21 mouse cellular contexts compared by ENCODE assay signal in genomic region chr7:29521365-29521764, GRCm38 (mm10). TPM values are rescaled to one million over a fixed set of nuclear protein-coding genes. Genes with fewer than 3 reads are reported as not detected.
A peak's percentile ranks its signal among the peaks of the same experiment; 100 is the strongest.
DNase-seq lines count a peak whose midpoint lies in the region; ATAC-seq and TF ChIP-seq lines count a peak whose summit lies in the region.
"Had no signal": no experiment of that assay in that cellular context is flagged by ENCODE, and none has a peak within 500 bp of the region (broad histone marks: within the 10 kb centered on the region; RNA-seq: fewer than 3 reads in every experiment).

No protein-coding gene starts in this region.

- no peak for DNase-seq in heart, adult 2 months
- DNase-seq in heart, adult 18-20 months = no peak
- no peak for DNase-seq in liver, postnatal 0 days
- DNase-seq in liver = no peak
- peak; percentile 38 for DNase-seq in A20 (ENCODE audit: low read depth, low spot score)
- no peak for DNase-seq in layer of hippocampus, postnatal 14 days (ENCODE audit: low spot score in 2 of 2)
- DNase-seq: adrenal gland, adult 8-10 months; cerebellum, adult 11 months; gastrocnemius, postnatal 10 days; left cerebral cortex, postnatal 4 days; right cerebral cortex, postnatal 14 days; thymus, adult 18-20 months had no signal

- ATAC-seq in liver, postnatal 0 days = no peak
- ATAC-seq: midbrain, embryonic 15.5 days; Patski had no signal

- TF ChIP-seq EP300 in heart, adult 2 months (IDR thresholded peaks at IDR 0.05; ENCODE audit: insufficient read depth, low read depth, low read length) = no peak
- TF ChIP-seq EP300 in liver, postnatal 0 days (IDR thresholded peaks at IDR 0.05; ENCODE audit: low read depth) = no peak
- no peak for TF ChIP-seq EP300 in ES-Bruce4 (IDR thresholded peaks at IDR 0.05; ENCODE audit: insufficient read depth, low read depth, low read length)

- intact Hi-C loops in heart, adult 2 months (cut with DNase I) = loop anchor here (2.0 to 10.0 kb wide), 4 partner anchors 214 to 755 kb away; partner anchors contain the start of genes Ggn, Nfkbib, Sirt2 and Spred3

- 0 out of 2 replicates have a peak, but pooled peaks cover 3% of the 10 kb centered on the region for H3K79me2 ChIP-seq in heart, adult 2 months (replicated peaks; ENCODE audit: control insufficient read depth, insufficient read depth, low read length)

- no peaks in the 10 kb centered on the region for H3K9me3 ChIP-seq in liver, postnatal 0 days (ENCODE audit: low read length)
- H3K9me3 ChIP-seq in ES-Bruce4 (replicated peaks; ENCODE audit: control insufficient read depth, insufficient read depth, low read length, poor library complexity, severe bottlenecking) = no peaks in the 10 kb centered on the region
- H3K9me3 ChIP-seq: forebrain, embryonic 12.5 days; heart, embryonic 15.5 days; lung, embryonic 15.5 days; midbrain, embryonic 15.5 days; neural tube, embryonic 15.5 days had no signal

- no peak for TF ChIP-seq POLR2A in heart, adult 2 months (IDR thresholded peaks at IDR 0.05; ENCODE audit: insufficient read depth, low read depth, low read length)
- TF ChIP-seq POLR2A in ES-Bruce4 (IDR thresholded peaks at IDR 0.05; ENCODE audit: insufficient read depth, low read length) = no peak

- H3K4me1 ChIP-seq in heart, adult 2 months (ENCODE audit: control insufficient read depth, insufficient read depth, low read length) = no peaks in the 10 kb centered on the region
- H3K4me1 ChIP-seq in liver, postnatal 0 days (ENCODE audit: insufficient read depth) = peaks cover 6% of the 10 kb centered on the region
- H3K4me1 ChIP-seq in ES-Bruce4 (ENCODE audit: control insufficient read depth, insufficient read depth, low read length) = no peaks in the 10 kb centered on the region

- H3K4me2 ChIP-seq in liver, postnatal 0 days (ENCODE audit: low read depth, low read length) = no peak overlapping the region
- H3K4me2 ChIP-seq: forebrain, embryonic 12.5 days; heart, embryonic 15.5 days; lung, embryonic 15.5 days; midbrain, embryonic 15.5 days; neural tube, embryonic 15.5 days had no signal

- WGBS in heart, adult 2 months = 58% methylated on average over 5 of the region's 5 CpGs
- WGBS in liver, postnatal 0 days (ENCODE audit: insufficient replicate concordance) = 67% methylated on average over 5 of the region's 5 CpGs

- H3K9ac ChIP-seq in heart, adult 2 months (ENCODE audit: low read depth, low read length) = no peak overlapping the region
- H3K9ac ChIP-seq in liver, postnatal 0 days (replicated peaks) = no peak overlapping the region
- no peak overlapping the region for H3K9ac ChIP-seq in ES-Bruce4 (ENCODE audit: low read depth, poor library complexity, severe bottlenecking)
- H3K9ac ChIP-seq: forebrain, embryonic 12.5 days; heart, embryonic 15.5 days; lung, embryonic 15.5 days; midbrain, embryonic 15.5 days; neural tube, embryonic 15.5 days had no signal

- H3K27ac ChIP-seq in heart, adult 2 months = peak overlapping the region; percentile 1; the same call in 1 of the 2 replicates
- no peak overlapping the region for H3K27ac ChIP-seq in liver, postnatal 0 days (ENCODE audit: low read depth)
- no peak overlapping the region for H3K27ac ChIP-seq in ES-Bruce4 (ENCODE audit: insufficient read depth, low read length)
- H3K27ac ChIP-seq: heart, embryonic 15.5 days; left cerebral cortex, adult 2 months; lung, embryonic 15.5 days; midbrain, embryonic 15.5 days; neural tube, embryonic 15.5 days had no signal

- H3K36me3 ChIP-seq in heart, adult 2 months (ENCODE audit: control insufficient read depth, insufficient read depth, low read length) = no peaks in the 10 kb centered on the region
- H3K36me3 ChIP-seq in liver, postnatal 0 days (replicated peaks; ENCODE audit: insufficient read depth, low read length) = no peaks in the 10 kb centered on the region
- no peaks in the 10 kb centered on the region for H3K36me3 ChIP-seq in ES-Bruce4 (ENCODE audit: control insufficient read depth, insufficient read depth, low read length, poor library complexity, severe bottlenecking)
- H3K36me3 ChIP-seq: forebrain, embryonic 12.5 days; heart, embryonic 15.5 days; lung, embryonic 15.5 days; midbrain, embryonic 15.5 days; neural tube, embryonic 15.5 days had no signal

- no peak overlapping the region for H3K4me3 ChIP-seq in heart, adult 2 months
- no peak overlapping the region for H3K4me3 ChIP-seq in liver, postnatal 0 days (ENCODE audit: low read depth, low read length)
- H3K4me3 ChIP-seq in ES-Bruce4 (ENCODE audit: low read depth, low read length) = no peak overlapping the region
- H3K4me3 ChIP-seq: forebrain, embryonic 12.5 days; heart, embryonic 15.5 days; left cerebral cortex, adult 2 months; lung, embryonic 15.5 days; megakaryocyte, embryonic 14.5 days; midbrain, embryonic 15.5 days; neural tube, embryonic 15.5 days had no signal

- TF ChIP-seq CTCF in heart, adult 2 months (IDR thresholded peaks at IDR 0.05) = 0 out of 2 replicates have a peak, but pooled peaks have one; percentile 7
- TF ChIP-seq CTCF in liver, postnatal 0 days (IDR thresholded peaks at IDR 0.05; ENCODE audit: low read depth) = peak; percentile 27
- peak; percentile 56 for TF ChIP-seq CTCF in ES-Bruce4 (IDR thresholded peaks at IDR 0.05; ENCODE audit: low read depth, low read length)

- no peaks in the 10 kb centered on the region for H3K27me3 ChIP-seq in heart, adult 2 months (ENCODE audit: control insufficient read depth, insufficient read depth, low read length)
- no peaks in the 10 kb centered on the region for H3K27me3 ChIP-seq in liver, postnatal 0 days (ENCODE audit: insufficient read depth, low read length)
- no peaks in the 10 kb centered on the region for H3K27me3 ChIP-seq in ES-Bruce4 (ENCODE audit: control insufficient read depth, insufficient read depth, low read length, poor library complexity, severe bottlenecking)
- H3K27me3 ChIP-seq: forebrain, embryonic 12.5 days; lung, embryonic 15.5 days; midbrain, embryonic 15.5 days; neural tube, embryonic 15.5 days; Patski had no signal

RNA-seq across cellular contexts. Expression of gene Sipa1l3, which starts 2.9 kb away (rescaled TPM):
- total RNA-seq in heart, adult 2 months (2021) = 10 to 100 TPM in 1 of 2 experiments, 1 to 10 TPM in 1; 8.9 to 10.7 TPM
- 9.1 and 11.5 TPM in 2 replicates for polyA plus RNA-seq in heart, adult 2 months (2012; rRNA removed)
- 10 to 100 TPM in 1 of 2 experiments, 1 to 10 TPM in 1; 9.6 to 11.1 TPM for total RNA-seq in heart, adult 18-20 months (2021)
- polyA plus RNA-seq in liver, postnatal 0 days (2015; fragmentation: Nextera tagmentation; extraction: Ambion mirVana) = 1.6 and 1.7 TPM in 2 replicates
- 29.4 and 31.0 TPM in 2 replicates for polyA plus RNA-seq in ES-Bruce4 (2011; ENCODE audit: insufficient read depth, insufficient read length, low read depth, missing spikeins)
- total RNA-seq in layer of hippocampus, postnatal 14 days (2021) = 100 to 1,000 TPM; 166 to 185 TPM

Comparison
In these comparisons a context has a peak if more than half of its experiments do, and no peak if none do; other contexts are left out.
1. RNA of gene Sipa1l3, which starts 2.9 kb away (total RNA-seq): 166 to 185 TPM in layer of hippocampus, postnatal 14 days; 9.6 to 11.1 TPM in heart, adult 18-20 months and 8.9 to 10.7 TPM in heart, adult 2 months; every median in the first group is over 10 times any median in the second.
2. Peak in every context shown above with its lines, with median percentiles within 50 percentile points of each other: CTCF ChIP-seq.